Mouse (Mus musculus): ENCODE measurements around the gene Fkbp2. TPM values are rescaled to one million over a fixed set of nuclear protein-coding genes. Genes with fewer than 3 reads are reported as not detected.
"Not testable (repeated sequence)": the region's sequence is repeated elsewhere in the genome, so short reads cannot be mapped to it uniquely, and the experiment has no call there.

Gene Fkbp2
- polyA plus RNA-seq, 1 experiment, result 63.9 TPM

GRCm38 (mm10) chr19:6992011-6992858 is 11.9 kb upstream of the Fkbp2 start, which contains the start of gene Dnajc4:
Gene Dnajc4, minus strand, starts transcription at chr19:6992572.
- peak; percentile 96 for DNase-seq (ENCODE audit: low read depth, low spot score)
- under 1% methylated on average over 37 of the region's 37 CpGs for WGBS

GRCm38 (mm10) chr19:6991166-6991565 is 10.9 kb upstream of the Fkbp2 start:
- not testable (repeated sequence) for DNase-seq (ENCODE audit: low read depth, low spot score)
- 91% methylated on average over 6 of the region's 6 CpGs for WGBS

- DNase-seq (ENCODE audit: low read depth, low spot score), result no peak
- 74% methylated on average over 6 of the region's 6 CpGs for WGBS
Measured at GRCm38 (mm10) chr19:6990712-6991111, 10.4 kb upstream of the Fkbp2 start.

- no peak for DNase-seq (ENCODE audit: low read depth, low spot score)
- 92% methylated on average over 8 of the region's 8 CpGs for WGBS
Measured at GRCm38 (mm10) chr19:6989251-6989650, 8.9 kb upstream of the Fkbp2 start.

- 2% methylated on average over 8 of the region's 8 CpGs for WGBS
- DNase-seq (ENCODE audit: low read depth, low spot score), result no peak
Measured at GRCm38 (mm10) chr19:6987904-6988285, 7.6 kb upstream of the Fkbp2 start.

- no peak for DNase-seq (ENCODE audit: low read depth, low spot score)
- WGBS, result 2% methylated on average over 82 of the region's 85 CpGs
Measured at GRCm38 (mm10) chr19:6987061-6987903, 7.0 kb upstream of the Fkbp2 start, which contains the start of gene Vegfb. Gene Vegfb, minus strand, starts transcription at chr19:6987651.

- no peak for DNase-seq (ENCODE audit: low read depth, low spot score)
- 75% methylated on average over 10 of the region's 10 CpGs for WGBS
Measured at GRCm38 (mm10) chr19:6985951-6986708, 5.8 kb upstream of the Fkbp2 start.

GRCm38 (mm10) chr19:6985300-6985699 is 5.0 kb upstream of the Fkbp2 start:
- WGBS, result 63% methylated on average over 19 of the region's 19 CpGs

GRCm38 (mm10) chr19:6983621-6984020 is 3.3 kb upstream of the Fkbp2 start:
- DNase-seq (ENCODE audit: low read depth, low spot score), result no peak
- WGBS, result 99% methylated on average over 5 of the region's 5 CpGs

More at GRCm38 (mm10) chr19:6985300-6985699, 5.0 kb upstream of the Fkbp2 start:
- DNase-seq (ENCODE audit: low read depth, low spot score), result no peak

- 79% methylated on average over 4 of the region's 4 CpGs for WGBS
- DNase-seq (ENCODE audit: low read depth, low spot score), result no peak
Measured at GRCm38 (mm10) chr19:6981465-6981864, 1.2 kb upstream of the Fkbp2 start.

- peak; percentile 98 for DNase-seq (ENCODE audit: low read depth, low spot score)
- WGBS, result 1% methylated on average over 59 of the region's 59 CpGs
Measured at GRCm38 (mm10) chr19:6979486-6980380, 568 bp downstream of the Fkbp2 start.

GRCm38 (mm10) chr19:6979001-6979479 is 1.3 kb downstream of the Fkbp2 start:
- DNase-seq (ENCODE audit: low read depth, low spot score), result no peak
- 13% methylated on average over 11 of the region's 11 CpGs for WGBS

- no peak for DNase-seq (ENCODE audit: low read depth, low spot score)
Measured at GRCm38 (mm10) chr19:6978639-6978974, 1.7 kb downstream of the Fkbp2 start.

GRCm38 (mm10) chr19:6977759-6978638 is 2.3 kb downstream of the Fkbp2 start:
- WGBS, result 81% methylated on average over 13 of the region's 13 CpGs
- no peak for DNase-seq (ENCODE audit: low read depth, low spot score)

More at GRCm38 (mm10) chr19:6978639-6978974, 1.7 kb downstream of the Fkbp2 start:
- WGBS, result 37% methylated on average over 3 of the region's 3 CpGs

- DNase-seq (ENCODE audit: low read depth, low spot score), result no peak
- WGBS, result 0% methylated on average over 16 of the region's 16 CpGs
Measured at GRCm38 (mm10) chr19:6975537-6976521, 4.5 kb downstream of the Fkbp2 start, which contains the start of gene Plcb3. Gene Plcb3, minus strand, starts transcription at chr19:6976470.

Measured in large intestine, adult 2 months (tissue).